Mouse (Mus musculus): ENCODE results near the gene Mecom.
"Not testable (repeated sequence)": the region's sequence is repeated elsewhere in the genome, so short reads cannot be mapped to it uniquely, and the experiment has no call there.

Gene Mecom
- long read RNA-seq, experiment 1 = 0 reads
- long read RNA-seq, experiment 2 = 0 reads

DNA sequence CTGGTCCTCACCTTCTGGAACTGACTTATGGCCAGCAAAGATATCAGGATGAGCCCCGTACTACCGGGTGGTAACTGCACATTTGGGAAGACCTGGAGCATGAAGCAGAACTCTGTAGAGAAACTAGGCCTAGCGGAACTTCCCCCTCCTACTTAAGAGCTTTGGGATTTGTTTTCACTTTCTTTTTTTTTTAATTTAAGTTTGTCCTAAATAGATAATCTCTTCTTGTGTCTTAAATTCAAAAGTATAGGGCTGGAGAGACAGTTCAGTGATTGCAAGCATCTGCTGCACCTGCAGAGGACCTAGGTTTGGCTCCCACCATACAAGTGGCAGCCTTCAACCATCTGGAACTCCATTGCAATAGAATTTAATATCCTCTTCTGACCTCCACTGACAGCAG is at the start of gene Mecom:
Gene Mecom, minus strand, starts transcription at position 101 of the 400 bp plus-strand sequence.
- intact Hi-C loops (cut with DNase I) = no loop called here

DNA sequence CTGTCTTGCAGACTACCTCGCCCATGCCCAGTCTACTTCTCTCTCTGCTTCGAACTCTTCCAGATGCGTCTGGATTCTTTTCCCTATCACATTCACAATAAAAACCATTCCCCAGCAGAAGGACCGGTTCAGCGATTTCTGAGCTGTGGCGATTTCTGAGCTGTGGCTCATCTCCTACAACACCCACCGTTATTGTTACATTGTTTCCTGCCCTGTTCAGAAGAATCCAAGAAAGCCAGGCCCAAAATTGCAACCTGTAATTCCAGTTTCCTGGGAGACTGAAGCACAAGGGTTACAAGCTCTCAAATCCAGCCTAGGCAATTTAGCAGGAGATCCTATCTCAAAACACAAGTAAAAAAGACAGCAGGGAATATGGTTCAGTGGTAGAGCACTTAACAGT is 49.5 kb upstream of the Mecom start:
- intact Hi-C loops (cut with DNase I) = loop anchor here (5.0 to 10.0 kb wide), 2 partner anchors 375 to 548 kb away; partner anchors contain the start of gene Cldn11

DNA sequence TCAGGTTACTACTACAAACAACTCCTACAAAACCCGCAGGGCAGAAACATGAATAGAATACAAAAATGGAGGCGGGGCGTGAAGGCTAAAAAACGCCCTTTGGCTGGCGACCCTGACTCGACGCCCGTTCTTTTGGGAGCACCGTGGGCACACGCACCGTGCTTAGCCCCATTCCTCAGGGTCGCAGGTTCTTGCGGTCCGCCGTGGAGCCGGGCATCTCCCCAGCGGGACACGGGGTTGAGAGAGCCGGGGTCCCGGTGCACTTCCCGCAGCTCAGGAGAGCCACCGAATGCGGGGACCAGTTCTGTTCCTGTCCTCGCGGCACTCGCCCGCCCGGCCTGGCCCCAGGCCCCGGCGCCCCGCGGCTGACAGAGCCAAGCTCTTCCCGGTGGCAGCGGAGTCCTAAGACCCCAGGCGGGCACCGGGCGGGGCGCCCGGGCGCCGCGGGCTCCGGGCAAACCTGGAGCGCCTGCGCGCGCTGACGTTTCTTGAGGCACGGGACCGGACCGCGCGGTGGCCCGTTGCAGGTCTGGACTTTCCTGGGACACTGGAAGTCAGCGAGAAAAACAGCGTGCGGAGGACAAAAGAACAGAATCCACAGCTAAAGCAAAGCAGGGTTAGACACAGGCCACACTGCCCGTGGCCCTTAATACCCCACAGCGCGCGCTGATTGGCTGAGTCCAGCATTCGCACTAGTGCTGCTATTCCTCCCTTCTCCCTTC is 47.5 kb upstream of the Mecom start:
- intact Hi-C loops (cut with DNase I) = loop anchor here (5.0 to 10.0 kb wide), 2 partner anchors 377 to 550 kb away; partner anchors contain the start of gene Cldn11

GRCm38 (mm10) chr3:30593719-30594485 is 46.1 kb upstream of the Mecom start:
- intact Hi-C loops (cut with DNase I) = loop anchor here (5.0 to 10.0 kb wide), 2 partner anchors 98 to 551 kb away; partner anchors contain the start of gene Cldn11

DNA sequence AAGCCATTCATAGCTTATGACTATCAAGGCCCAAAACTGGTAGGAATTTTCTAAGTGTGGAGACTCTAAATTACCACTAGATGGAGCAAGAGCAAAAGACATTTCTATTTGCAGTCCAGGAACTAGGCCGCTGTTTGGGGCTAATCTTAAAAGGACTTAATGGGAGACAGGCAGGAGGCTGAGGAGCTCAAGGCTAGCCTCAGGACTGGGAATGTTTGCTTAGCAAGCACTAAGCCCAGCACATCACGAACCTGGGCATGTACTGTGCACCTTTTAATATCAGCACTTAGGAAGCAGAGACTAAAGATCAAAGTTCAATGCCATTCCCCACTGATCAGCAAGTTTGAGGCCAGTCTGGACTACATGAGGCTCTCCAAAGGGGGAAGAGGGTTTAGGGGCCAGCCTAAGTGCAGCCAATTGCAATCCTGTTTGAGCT is 44.6 kb upstream of the Mecom start:
- intact Hi-C loops (cut with DNase I) = loop anchor here (5.0 to 10.0 kb wide), 2 partner anchors 100 to 552 kb away; partner anchors contain the start of gene Cldn11

- intact Hi-C loops (cut with DNase I) = no loop called here
Measured at GRCm38 (mm10) chr3:30588865-30589264, 41.1 kb upstream of the Mecom start.

DNA sequence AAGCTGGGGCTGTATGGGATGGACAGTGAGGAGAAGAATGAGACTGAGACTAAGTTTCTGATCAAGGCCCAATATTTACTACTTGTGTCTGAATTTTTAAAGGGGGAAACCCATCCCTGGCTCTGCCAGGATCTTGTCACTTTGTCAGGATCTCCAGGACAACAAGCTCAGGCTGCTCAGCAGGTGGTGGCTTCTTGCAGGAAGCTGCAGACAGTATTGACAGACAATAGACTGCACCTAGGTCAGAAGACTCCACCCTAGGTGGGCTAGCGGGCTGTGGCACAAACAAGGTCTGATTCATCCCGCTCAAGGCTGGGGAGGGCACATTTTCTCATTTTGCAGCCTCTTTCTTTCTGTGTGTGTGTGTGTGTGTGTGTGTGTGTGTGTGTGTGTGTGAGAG is 25.7 kb upstream of the Mecom start:
- intact Hi-C loops (cut with DNase I) = no loop called here

DNA sequence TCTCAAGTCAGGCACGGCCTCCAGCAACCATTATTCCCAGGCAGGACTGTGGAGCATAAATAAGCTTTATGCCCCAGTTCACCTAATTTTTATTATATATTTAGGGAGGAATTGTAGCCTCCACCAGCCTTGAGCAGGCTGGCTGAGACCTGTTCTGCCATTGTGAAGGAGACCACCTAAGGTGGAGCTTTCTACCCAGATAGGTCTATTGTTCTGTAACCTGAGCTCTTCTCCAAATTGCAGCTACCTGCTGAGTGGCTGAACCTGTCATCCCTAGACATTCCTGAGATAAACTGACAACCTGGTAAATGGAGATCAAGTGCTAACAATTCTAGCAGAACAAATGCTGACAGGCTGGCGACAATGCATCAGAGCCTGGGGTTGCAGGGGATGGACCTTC is 18.5 kb upstream of the Mecom start:
- intact Hi-C loops (cut with DNase I) = not testable (repeated sequence)

DNA sequence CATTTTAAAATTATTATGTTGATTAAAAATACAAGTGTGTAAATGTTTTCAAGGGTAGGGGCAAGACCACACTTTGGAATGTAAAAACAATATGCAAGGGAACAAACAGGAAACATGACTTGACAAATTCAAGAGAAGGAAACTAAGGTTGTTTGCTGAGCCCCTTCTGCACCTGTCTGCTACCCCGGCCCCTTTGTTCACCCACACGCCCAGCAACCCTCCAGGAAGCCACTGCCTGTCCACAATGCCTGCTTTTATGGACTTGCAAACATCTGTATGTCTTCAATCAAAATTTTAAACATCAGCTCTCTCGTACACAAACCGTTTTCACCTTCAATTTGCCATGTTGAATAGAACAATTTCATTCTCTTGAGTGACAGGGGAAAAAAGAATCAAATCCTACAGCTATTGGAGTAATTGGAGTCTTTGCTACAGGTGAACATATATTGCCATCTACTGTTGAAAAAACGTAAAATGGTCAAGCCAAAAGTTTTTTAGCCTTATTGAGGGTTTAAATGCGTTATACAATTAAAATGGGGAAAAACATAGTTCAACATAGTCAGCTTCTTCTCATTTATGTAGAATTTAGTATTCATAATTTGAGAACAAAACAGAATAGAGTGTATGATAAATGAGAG is 13.0 kb upstream of the Mecom start:
- intact Hi-C loops (cut with DNase I) = no loop called here

DNA sequence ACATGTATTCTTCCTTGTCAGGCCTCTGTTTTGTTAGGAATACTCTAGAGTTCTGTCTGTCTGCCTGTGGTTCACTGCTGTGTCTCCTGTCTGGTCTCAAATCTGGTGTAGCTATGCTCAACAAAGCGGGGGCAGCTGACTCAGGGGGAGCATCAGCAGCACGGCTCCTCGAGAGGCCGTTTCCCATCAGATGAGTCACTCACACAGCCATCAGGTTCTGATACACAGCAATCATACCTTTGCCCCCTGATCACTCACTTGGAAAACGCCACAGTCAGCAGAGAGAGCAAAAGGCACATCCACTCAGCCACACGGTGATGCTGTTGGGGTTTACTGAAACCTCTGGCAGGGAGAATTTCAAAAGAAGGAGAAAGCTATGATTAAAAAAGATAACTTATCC is 5.9 kb upstream of the Mecom start:
- intact Hi-C loops (cut with DNase I) = loop anchor here (10.0 kb wide), 1 partner anchor 739 kb away; no protein-coding TSS in a partner anchor

DNA sequence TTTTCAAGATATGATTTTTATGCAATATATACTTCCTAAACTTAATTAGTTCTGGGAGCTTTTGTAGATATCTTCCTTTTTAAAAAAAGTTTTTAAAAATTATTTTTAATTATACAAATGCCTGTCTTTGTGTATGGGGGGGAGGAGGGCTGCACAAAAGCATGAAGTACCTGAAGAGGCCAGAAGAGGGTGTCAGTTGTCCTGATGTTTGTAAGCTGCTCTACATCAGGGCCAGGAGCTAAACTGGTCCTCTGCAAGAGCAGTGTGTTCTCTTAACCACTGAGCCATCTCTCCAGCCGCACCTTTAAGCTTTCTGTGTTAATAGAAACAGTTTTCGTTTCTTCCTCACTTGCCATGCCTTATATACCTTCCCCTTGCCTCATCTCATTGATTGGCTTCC is 2.4 kb upstream of the Mecom start:
- intact Hi-C loops (cut with DNase I) = loop anchor here (10.0 kb wide), 1 partner anchor 735 kb away; no protein-coding TSS in a partner anchor

- intact Hi-C loops (cut with DNase I) = no loop called here
Measured at GRCm38 (mm10) chr3:30548928-30549327, 1.1 kb upstream of the Mecom start.

DNA sequence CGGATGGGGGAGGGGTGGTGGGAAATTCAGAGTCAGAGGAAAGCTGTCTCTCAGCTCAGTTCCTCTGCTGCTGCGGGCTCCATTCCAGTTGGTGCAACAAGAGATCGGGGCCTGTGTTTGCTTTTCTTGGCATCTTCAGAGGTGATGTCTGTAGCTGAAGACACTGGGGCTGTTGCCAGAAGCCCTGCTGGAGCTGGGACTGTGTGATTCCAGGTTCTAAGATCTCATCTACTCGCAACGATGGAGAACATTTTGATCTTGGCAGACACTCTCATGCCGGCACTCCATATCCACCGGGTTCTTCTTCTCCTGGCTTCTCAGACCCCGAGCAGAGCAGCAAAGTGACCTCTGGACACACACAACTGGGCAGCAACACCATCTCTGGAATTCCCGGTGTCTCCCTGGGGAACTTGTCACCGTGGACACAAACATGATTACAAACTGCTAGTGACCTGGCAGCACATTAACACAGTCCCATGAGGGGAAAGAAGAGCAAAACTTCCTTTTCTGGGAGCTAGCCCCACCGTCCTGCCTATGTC is 908 bp downstream of the Mecom start:
- intact Hi-C loops (cut with DNase I) = no loop called here

- intact Hi-C loops (cut with DNase I) = no loop called here
Measured at GRCm38 (mm10) chr3:30546366-30546765, 1.4 kb downstream of the Mecom start.

GRCm38 (mm10) chr3:30545246-30545645 is 2.6 kb downstream of the Mecom start:
- intact Hi-C loops (cut with DNase I) = no loop called here

DNA sequence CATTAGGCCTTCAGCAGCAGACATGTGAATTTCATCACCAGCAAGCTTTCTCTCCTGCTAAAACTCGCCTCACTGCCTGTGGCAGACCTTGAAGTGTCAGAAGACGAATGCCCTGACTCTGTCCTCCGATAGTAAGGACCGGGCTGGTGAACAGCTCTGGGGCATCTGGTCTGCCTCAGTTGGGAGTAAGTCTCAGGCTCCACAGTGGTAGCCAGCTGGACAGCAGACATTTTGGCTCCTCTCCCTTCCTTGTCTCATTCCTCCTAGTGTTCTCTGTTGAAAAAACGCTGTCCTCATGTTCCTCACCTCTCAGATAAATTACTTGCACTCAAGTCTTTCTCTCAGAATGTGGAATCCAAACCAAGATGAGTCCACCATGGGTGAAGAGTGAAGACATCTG is 3.5 kb downstream of the Mecom start:
- intact Hi-C loops (cut with DNase I) = no loop called here

DNA sequence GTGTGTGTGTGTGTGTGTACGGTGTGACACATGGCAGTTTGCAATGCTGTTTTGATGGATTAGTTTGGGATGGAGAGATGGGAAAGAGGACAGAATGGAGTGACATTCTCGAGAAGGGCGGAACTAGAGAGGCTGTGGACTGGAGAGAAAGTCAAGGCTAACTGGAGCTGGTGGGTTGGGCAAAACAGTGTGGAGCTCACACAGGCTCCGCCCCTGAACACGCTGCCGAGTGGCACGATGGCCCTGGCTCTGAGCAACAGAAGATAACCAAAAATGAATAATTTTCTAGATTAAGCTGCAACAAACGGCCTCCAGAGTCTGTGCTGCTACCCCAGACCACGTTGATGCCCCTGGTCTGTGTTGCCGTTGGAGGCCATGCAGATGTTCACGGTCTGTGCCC is 12.0 kb downstream of the Mecom start:
- intact Hi-C loops (cut with DNase I) = no loop called here

GRCm38 (mm10) chr3:30520751-30521150 is 27.1 kb downstream of the Mecom start:
- intact Hi-C loops (cut with DNase I) = not testable (repeated sequence)

DNA sequence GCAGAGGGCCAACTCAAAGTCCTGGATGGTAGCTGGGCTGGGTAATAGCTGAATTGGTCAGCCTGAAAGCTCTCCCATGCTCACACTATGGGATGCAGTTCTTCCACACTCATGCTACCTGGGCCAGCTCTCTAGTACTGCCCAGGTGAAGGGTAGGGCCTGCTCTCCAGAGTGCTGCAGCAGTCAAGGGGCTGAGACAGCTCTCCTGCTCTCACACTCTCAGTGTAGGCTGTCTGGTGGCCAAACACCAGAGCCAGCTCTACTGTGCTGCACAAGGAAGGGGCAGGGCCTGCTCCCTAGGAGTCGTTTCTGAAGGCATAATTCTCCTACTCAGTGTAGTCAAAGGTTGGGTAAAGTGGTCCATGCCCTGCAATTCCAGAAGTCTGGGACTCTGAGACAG is 28.4 kb downstream of the Mecom start:
- intact Hi-C loops (cut with DNase I) = loop anchor here (10.0 kb wide), 1 partner anchor 505 kb away; no protein-coding TSS in a partner anchor

DNA sequence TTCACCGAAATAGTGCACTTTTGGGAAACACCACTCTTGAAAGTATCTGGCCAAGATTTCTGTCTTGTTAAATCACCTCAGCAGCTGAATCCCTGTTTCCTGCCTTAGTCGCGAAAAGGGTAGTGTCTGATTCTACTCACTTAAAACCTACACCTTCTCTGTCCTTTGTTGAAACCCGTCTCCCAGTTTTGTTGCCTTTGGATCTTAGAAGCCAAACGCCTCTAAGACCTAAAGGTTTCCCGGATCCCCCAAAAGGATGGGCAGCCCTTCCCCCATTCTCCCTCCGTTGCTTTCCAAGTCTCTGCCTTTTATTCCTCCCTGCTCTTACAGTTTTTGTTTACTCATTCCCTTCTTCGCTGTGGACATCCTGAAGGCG is 32.0 kb downstream of the Mecom start:
- intact Hi-C loops (cut with DNase I) = loop anchor here (10.0 kb wide), 1 partner anchor 501 kb away; no protein-coding TSS in a partner anchor

Data from adrenal gland (tissue).